In the genomic region with DNA sequence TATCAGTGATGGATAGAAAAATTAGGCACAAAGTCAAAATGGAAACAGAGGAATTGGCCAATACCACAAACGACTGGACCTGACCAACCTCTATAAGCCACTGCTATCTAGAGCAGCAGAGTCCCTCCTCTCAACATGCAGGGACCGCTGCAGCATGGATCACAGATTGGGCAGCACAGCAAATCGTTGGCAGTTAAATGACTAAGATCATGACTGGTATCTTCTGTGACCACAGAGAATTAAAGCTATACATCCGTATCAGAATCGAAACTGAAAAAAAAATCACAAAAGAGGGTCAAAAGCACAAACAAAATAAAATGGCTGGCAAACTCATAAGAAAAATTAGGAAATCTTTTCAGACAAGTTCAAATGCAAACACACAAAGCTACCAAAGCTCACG, we compare ENCODE assay signal across 28 mouse cellular contexts. TPM values are rescaled to one million over a fixed set of nuclear protein-coding genes. Genes with fewer than 3 reads are reported as not detected.
DNase-seq lines count a peak whose midpoint lies in the region; ATAC-seq and TF ChIP-seq lines count a peak whose summit lies in the region.
"Had no signal": no experiment of that assay in that cellular context is flagged by ENCODE, and none has a peak within 500 bp of the region (broad histone marks: within the 10 kb centered on the region; RNA-seq: fewer than 3 reads in every experiment).

No protein-coding gene starts in this region.

- H3K9me3 ChIP-seq in kidney, embryonic 16.5 days (ENCODE audit: low read length) = peaks cover 4% of the 10 kb centered on the region; the same call in 1 of the 2 replicates
- H3K9me3 ChIP-seq: embryonic facial prominence, embryonic 15.5 days; forebrain, embryonic 13.5 days; lung, embryonic 15.5 days; midbrain, embryonic 15.5 days had no signal

- H3K9ac ChIP-seq in kidney, embryonic 16.5 days (replicated peaks; ENCODE audit: low read length) = no peak overlapping the region
- H3K9ac ChIP-seq: embryonic facial prominence, embryonic 15.5 days; forebrain, embryonic 13.5 days; hindbrain, embryonic 12.5 days; limb, embryonic 13.5 days; lung, embryonic 15.5 days; midbrain, embryonic 15.5 days had no signal

- ATAC-seq in granulocyte monocyte progenitor cell, adult 5-6 weeks (replicated peaks; ENCODE audit: poor library complexity, severe bottlenecking) = peak; percentile 40; the same call in 1 of the 2 replicates
- ATAC-seq in megakaryocyte-erythroid progenitor cell, adult 5-6 weeks (replicated peaks; ENCODE audit: low FRiP score, low TSS enrichment, poor library complexity, severe bottlenecking) = peak; percentile 86
- no peak for ATAC-seq in kidney, embryonic 16.5 days (ENCODE audit: low FRiP score, low TSS enrichment)
- ATAC-seq in erythroid progenitor cell, adult 5-6 weeks (replicated peaks; ENCODE audit: low FRiP score, poor library complexity, severe bottlenecking) = no peak
- ATAC-seq: forebrain, embryonic 13.5 days; hindbrain, postnatal 0 days; intestine, postnatal 0 days; midbrain, embryonic 15.5 days had no signal

- H3K36me3 ChIP-seq in kidney, embryonic 16.5 days (ENCODE audit: insufficient read depth, low read length) = no peaks in the 10 kb centered on the region
- H3K36me3 ChIP-seq: embryonic facial prominence, embryonic 10.5 days; embryonic facial prominence, embryonic 15.5 days; hindbrain, embryonic 12.5 days; limb, embryonic 13.5 days; lung, embryonic 15.5 days; midbrain, embryonic 15.5 days had no signal

- no peak overlapping the region for H3K4me3 ChIP-seq in layer of hippocampus, adult 2 months
- H3K4me3 ChIP-seq in kidney, embryonic 16.5 days (ENCODE audit: low read length) = no peak overlapping the region
- H3K4me3 ChIP-seq: embryonic facial prominence, embryonic 10.5 days; embryonic facial prominence, embryonic 15.5 days; forebrain, embryonic 13.5 days; hindbrain, embryonic 12.5 days; limb, embryonic 13.5 days; lung, embryonic 15.5 days; midbrain, embryonic 15.5 days had no signal

- no peaks in the 10 kb centered on the region for H3K4me1 ChIP-seq in kidney, embryonic 16.5 days (ENCODE audit: insufficient read depth, low read length)
- H3K4me1 ChIP-seq: embryonic facial prominence, embryonic 10.5 days; embryonic facial prominence, embryonic 15.5 days; forebrain, embryonic 13.5 days; hindbrain, embryonic 12.5 days; limb, embryonic 13.5 days; lung, embryonic 15.5 days; midbrain, embryonic 15.5 days had no signal

- no peak overlapping the region for H3K27ac ChIP-seq in layer of hippocampus, adult 2 months
- H3K27ac ChIP-seq in kidney, embryonic 16.5 days (ENCODE audit: low read length) = no peak overlapping the region
- H3K27ac ChIP-seq: embryonic facial prominence, embryonic 10.5 days; embryonic facial prominence, embryonic 15.5 days; forebrain, embryonic 13.5 days; hindbrain, embryonic 12.5 days; hindbrain, postnatal 0 days; limb, embryonic 13.5 days; lung, embryonic 15.5 days; midbrain, embryonic 15.5 days had no signal

- DNase-seq in 416B (ENCODE audit: low read depth) = peak; percentile 85
- DNase-seq in CD4-positive, CD25-positive, alpha-beta regulatory T cell, adult 2 months (ENCODE audit: low read depth, low spot score) = peak; percentile 59
- DNase-seq in layer of hippocampus, adult 2 months (ENCODE audit: low spot score in 2 of 2) = no peak
- DNase-seq: adrenal gland, postnatal 25 days; B cell, adult 2 months; cerebellum, adult 2 months; cerebellum, postnatal 14 days; gastrocnemius, postnatal 10 days; heart, postnatal 36 days; kidney, adult 9 months; kidney, postnatal 14 days; lung, postnatal 36 days; right cerebral cortex, adult 18-20 months had no signal

- no peaks in the 10 kb centered on the region for H3K27me3 ChIP-seq in kidney, embryonic 16.5 days (ENCODE audit: insufficient read depth, low read length)
- H3K27me3 ChIP-seq: embryonic facial prominence, embryonic 15.5 days; forebrain, embryonic 13.5 days; hindbrain, embryonic 12.5 days; limb, embryonic 13.5 days; lung, embryonic 15.5 days; midbrain, embryonic 15.5 days had no signal

- 87% methylated on average over 6 of the region's 6 CpGs for WGBS in kidney, embryonic 16.5 days

- H3K4me2 ChIP-seq in kidney, embryonic 16.5 days (replicated peaks; ENCODE audit: low read depth, low read length) = no peak overlapping the region
- H3K4me2 ChIP-seq: embryonic facial prominence, embryonic 15.5 days; forebrain, embryonic 13.5 days; heart, embryonic 11.5 days; hindbrain, embryonic 12.5 days; limb, embryonic 13.5 days; liver, embryonic 11.5 days; lung, embryonic 15.5 days; midbrain, embryonic 15.5 days had no signal

- no peak for TF ChIP-seq CTCF in layer of hippocampus, adult 2 months (conservative IDR thresholded peaks at IDR 0.05)

RNA-seq across cellular contexts. Expression of a gene that starts 21.6 kb away (rescaled TPM):
- total RNA-seq in granulocyte monocyte progenitor cell, adult 5-6 weeks (2014; fragmentation: Nextera tagmentation) = 88.1 and 101 TPM in 2 replicates
- total RNA-seq in granulocyte monocyte progenitor cell, adult 5-6 weeks (2017) = 117 and 123 TPM in 2 replicates
- total RNA-seq in megakaryocyte-erythroid progenitor cell, adult 5-6 weeks (2014; fragmentation: Nextera tagmentation) = 39.0 and 48.2 TPM in 2 replicates
- 41.0 and 63.5 TPM in 2 replicates for total RNA-seq in megakaryocyte-erythroid progenitor cell, adult 5-6 weeks (2017)
- 1 to 10 TPM; 3.1 to 3.4 TPM for total RNA-seq in layer of hippocampus, adult 2 months (2021)
- polyA plus RNA-seq in kidney, embryonic 16.5 days (2015; fragmentation: Nextera tagmentation; extraction: Ambion mirVana) = 1.4 and 1.6 TPM in 2 replicates
- total RNA-seq in erythroid progenitor cell, adult 5-6 weeks (2015; ENCODE audit: low replicate concordance) = 20.9 and 25.2 TPM in 2 replicates
- total RNA-seq in erythroid progenitor cell, adult 5-6 weeks (2017; ENCODE audit: low replicate concordance) = 14.6 and 21.8 TPM in 2 replicates

Comparison
In these comparisons a context has a peak if more than half of its experiments do, and no peak if none do; other contexts are left out.
1. DNase-seq: peak in 416B (single experiment) and CD4-positive, CD25-positive, alpha-beta regulatory T cell, adult 2 months (single experiment); none in layer of hippocampus, adult 2 months (0 of 2).
2. ATAC-seq: peak in granulocyte monocyte progenitor cell, adult 5-6 weeks (single experiment) and megakaryocyte-erythroid progenitor cell, adult 5-6 weeks (single experiment); none in kidney, embryonic 16.5 days (single experiment) and erythroid progenitor cell, adult 5-6 weeks (single experiment).